9 mouse cellular contexts compared by ENCODE assay signal in genomic region chr7:127449966-127450365, GRCm38 (mm10). TPM values are rescaled to one million over a fixed set of nuclear protein-coding genes. Genes with fewer than 3 reads are reported as not detected.
A peak's percentile ranks its signal among the peaks of the same experiment; 100 is the strongest.
DNase-seq lines count a peak whose midpoint lies in the region; ATAC-seq and TF ChIP-seq lines count a peak whose summit lies in the region.
"Had no signal": no experiment of that assay in that cellular context is flagged by ENCODE, and none has a peak within 500 bp of the region (broad histone marks: within the 10 kb centered on the region; RNA-seq: fewer than 3 reads in every experiment).

No protein-coding gene starts in this region.

- H3ac ChIP-seq in C2C12 (ENCODE audit: control insufficient read depth, insufficient read length, low read depth), result no peak overlapping the region

- no peak for ATAC-seq in forebrain, embryonic 16.5 days
- ATAC-seq in liver, embryonic 16.5 days (ENCODE audit: low read depth), result no peak

- H3K27me3 ChIP-seq in C2C12 (ENCODE audit: control insufficient read depth, insufficient read depth, insufficient read length), result no peaks in the 10 kb centered on the region
- H3K27me3 ChIP-seq in forebrain, embryonic 16.5 days (replicated peaks; ENCODE audit: control insufficient read depth, insufficient read depth, low read length), result no peaks in the 10 kb centered on the region
- no peaks in the 10 kb centered on the region for H3K27me3 ChIP-seq in liver, embryonic 16.5 days (ENCODE audit: control insufficient read depth, insufficient read depth, low read depth, low read length)

- peak overlapping the region; percentile 57 for H3K27ac ChIP-seq in forebrain, embryonic 16.5 days (ENCODE audit: low read length)
- peak overlapping the region; percentile 68 for H3K27ac ChIP-seq in liver, embryonic 16.5 days (ENCODE audit: low read length)

- peak; percentile 82 for DNase-seq in heart, adult 11 months
- no peak for DNase-seq in heart, postnatal 10 days
- DNase-seq in cerebellum, postnatal 4 days (ENCODE audit: low spot score in 2 of 2), result no peak
- no peak for DNase-seq in right cerebral cortex, postnatal 10 days (ENCODE audit: low spot score in 2 of 2)
- no peak for DNase-seq in frontal cortex, adult 2 months (ENCODE audit: extremely low spot score in 1 of 2, low spot score in 1 of 2)
- DNase-seq: kidney, adult 11 months had no signal

- H3K4me2 ChIP-seq in forebrain, embryonic 16.5 days (ENCODE audit: low read length), result peak overlapping the region; percentile 81
- peak overlapping the region; percentile 78 for H3K4me2 ChIP-seq in liver, embryonic 16.5 days (ENCODE audit: low read depth, low read length)

- peaks cover 36% of the 10 kb centered on the region for H3K36me3 ChIP-seq in C2C12 (ENCODE audit: control insufficient read depth, insufficient read depth)
- peaks cover 5% of the 10 kb centered on the region for H3K36me3 ChIP-seq in forebrain, embryonic 16.5 days (ENCODE audit: control insufficient read depth, insufficient read depth)
- H3K36me3 ChIP-seq in liver, embryonic 16.5 days (ENCODE audit: control insufficient read depth, insufficient read depth), result peaks cover 9% of the 10 kb centered on the region

- peaks cover 36% of the 10 kb centered on the region for H3K4me1 ChIP-seq in forebrain, embryonic 16.5 days (replicated peaks; ENCODE audit: control insufficient read depth, insufficient read depth, low read length)
- H3K4me1 ChIP-seq in liver, embryonic 16.5 days (ENCODE audit: control insufficient read depth, low read depth, low read length), result peaks cover 26% of the 10 kb centered on the region

- peak overlapping the region; percentile 52 for H3K9ac ChIP-seq in forebrain, embryonic 16.5 days (replicated peaks; ENCODE audit: low read depth, low read length)
- peak overlapping the region; percentile 64 for H3K9ac ChIP-seq in liver, embryonic 16.5 days (ENCODE audit: low read depth, low read length)

- no peak for TF ChIP-seq CTCF in C2C12 (IDR thresholded peaks at IDR 0.05; ENCODE audit: control insufficient read depth, insufficient read depth, insufficient read length)

- H3K9me3 ChIP-seq in forebrain, embryonic 16.5 days (ENCODE audit: control insufficient read depth, low read length), result no peaks in the 10 kb centered on the region
- H3K9me3 ChIP-seq in liver, embryonic 16.5 days (replicated peaks; ENCODE audit: control insufficient read depth, low read length), result no peaks in the 10 kb centered on the region

- peak overlapping the region; percentile 89 for H3K4me3 ChIP-seq in C2C12 (ENCODE audit: insufficient read depth, poor library complexity, severe bottlenecking)
- H3K4me3 ChIP-seq in forebrain, embryonic 16.5 days (replicated peaks; ENCODE audit: low read length), result peak overlapping the region; percentile 97
- H3K4me3 ChIP-seq in liver, embryonic 16.5 days (ENCODE audit: low read depth, low read length), result peak overlapping the region; percentile 98

- H3K79me3 ChIP-seq in C2C12 (ENCODE audit: low read depth), result peaks cover 54% of the 10 kb centered on the region

- intact Hi-C loops in heart, postnatal 10 days (cut with DNase I), result loop anchor here (2.0 kb wide), 2 partner anchors 21 to 27 kb away; partner anchors contain the start of gene Zfp688

- WGBS in forebrain, embryonic 16.5 days, result 74% methylated on average over 7 of the region's 7 CpGs
- 75% methylated on average over 7 of the region's 7 CpGs for WGBS in liver, embryonic 16.5 days (ENCODE audit: insufficient replicate concordance)

- H3K79me2 ChIP-seq in C2C12 (ENCODE audit: control insufficient read depth, insufficient read depth), result peaks cover 75% of the 10 kb centered on the region

TF ChIP-seq in C2C12, 6 proteins besides CTCF, POLR2A, EP300 and RAD21:
- TF ChIP-seq FOSL1 (IDR thresholded peaks at IDR 0.05; ENCODE audit: insufficient read depth, low read length, poor library complexity, severe bottlenecking) (no peak), USF1 (IDR thresholded peaks at IDR 0.05; ENCODE audit: low read depth) (no peak), CEBPB (IDR thresholded peaks at IDR 0.05; ENCODE audit: low read depth) (no peak), MYOG (IDR thresholded peaks at IDR 0.05; ENCODE audit: control insufficient read depth, extremely low read depth, insufficient read length) (no peak)

RNA-seq across cellular contexts. Expression of gene Zfp689, which starts 1.0 kb away (rescaled TPM):
- 1 to 10 TPM; 2.7 to 3.0 TPM for total RNA-seq in heart, postnatal 10 days (2021)
- polyA plus RNA-seq in C2C12 (2012; fragmentation: generic; extraction: Trizol), result 3.7 TPM
- polyA plus RNA-seq in forebrain, embryonic 16.5 days (2015; fragmentation: Nextera tagmentation; extraction: Ambion mirVana), result 14.6 and 17.7 TPM in 2 replicates
- polyA plus RNA-seq in liver, embryonic 16.5 days (2015; fragmentation: Nextera tagmentation; extraction: Ambion mirVana), result 2.2 and 2.9 TPM in 2 replicates
- 5.2 and 8.1 TPM in 2 replicates for polyA plus RNA-seq in frontal cortex, adult 2 months (2012; rRNA removed)

RNA-seq across cellular contexts. Expression of gene Prr14, which starts 9.4 kb away (rescaled TPM):
- 10 to 100 TPM; 27.1 to 27.4 TPM for total RNA-seq in heart, postnatal 10 days (2021)
- 28.6 TPM for polyA plus RNA-seq in C2C12 (2012; fragmentation: generic; extraction: Trizol)
- 42.8 and 45.3 TPM in 2 replicates for polyA plus RNA-seq in forebrain, embryonic 16.5 days (2015; fragmentation: Nextera tagmentation; extraction: Ambion mirVana)
- 18.6 and 22.8 TPM in 2 replicates for polyA plus RNA-seq in liver, embryonic 16.5 days (2015; fragmentation: Nextera tagmentation; extraction: Ambion mirVana)
- 42.8 and 46.1 TPM in 2 replicates for polyA plus RNA-seq in frontal cortex, adult 2 months (2012; rRNA removed)

RNA-seq across cellular contexts. Expression of gene Zfp688, which starts 28.1 kb away (rescaled TPM):
- total RNA-seq in heart, postnatal 10 days (2021), result 1 to 10 TPM; 3.8 to 6.2 TPM
- polyA plus RNA-seq in C2C12 (2012; fragmentation: generic; extraction: Trizol), result 8.2 TPM
- polyA plus RNA-seq in forebrain, embryonic 16.5 days (2015; fragmentation: Nextera tagmentation; extraction: Ambion mirVana), result 28.4 and 28.6 TPM in 2 replicates
- 8.0 and 8.3 TPM in 2 replicates for polyA plus RNA-seq in liver, embryonic 16.5 days (2015; fragmentation: Nextera tagmentation; extraction: Ambion mirVana)
- polyA plus RNA-seq in frontal cortex, adult 2 months (2012; rRNA removed), result 17.9 and 18.6 TPM in 2 replicates

RNA-seq across cellular contexts. Expression of gene Fbrs, which starts 29.0 kb away (rescaled TPM):
- total RNA-seq in heart, postnatal 10 days (2021), result 10 to 100 TPM; 41.6 to 42.1 TPM
- polyA plus RNA-seq in C2C12 (2012; fragmentation: generic; extraction: Trizol), result 20.9 TPM
- polyA plus RNA-seq in forebrain, embryonic 16.5 days (2015; fragmentation: Nextera tagmentation; extraction: Ambion mirVana), result 10.2 and 11.8 TPM in 2 replicates
- polyA plus RNA-seq in liver, embryonic 16.5 days (2015; fragmentation: Nextera tagmentation; extraction: Ambion mirVana), result 4.0 and 4.9 TPM in 2 replicates
- polyA plus RNA-seq in frontal cortex, adult 2 months (2012; rRNA removed), result 31.6 and 33.4 TPM in 2 replicates

RNA-seq across cellular contexts. Expression of gene Zfp764, which starts 43.3 kb away (rescaled TPM):
- total RNA-seq in heart, postnatal 10 days (2021), result 1 to 10 TPM; 4.7 TPM
- 1.9 TPM for polyA plus RNA-seq in C2C12 (2012; fragmentation: generic; extraction: Trizol)
- polyA plus RNA-seq in forebrain, embryonic 16.5 days (2015; fragmentation: Nextera tagmentation; extraction: Ambion mirVana), result 5.2 and 5.9 TPM in 2 replicates
- 1.3 and 1.4 TPM in 2 replicates for polyA plus RNA-seq in liver, embryonic 16.5 days (2015; fragmentation: Nextera tagmentation; extraction: Ambion mirVana)
- 3.2 and 3.5 TPM in 2 replicates for polyA plus RNA-seq in frontal cortex, adult 2 months (2012; rRNA removed)
